Mouse (Mus musculus): ENCODE data around the gene Galp.
"Not testable (repeated sequence)": the region's sequence is repeated elsewhere in the genome, so short reads cannot be mapped to it uniquely, and the experiment has no call there.

Gene Galp

GRCm38 (mm10) chr7:6174365-6174987, 22.4 kb upstream of the Galp start:
- not testable (repeated sequence) for DNase-seq (ENCODE audit: low read depth, low spot score)

- DNase-seq (ENCODE audit: low read depth, low spot score), result no peak
Measured at GRCm38 (mm10) chr7:6179013-6179412, 17.9 kb upstream of the Galp start.

GRCm38 (mm10) chr7:6182882-6183281, 14.0 kb upstream of the Galp start:
- DNase-seq (ENCODE audit: low read depth, low spot score), result no peak

GRCm38 (mm10) chr7:6183802-6184201, 13.1 kb upstream of the Galp start:
- DNase-seq (ENCODE audit: low read depth, low spot score), result no peak

- DNase-seq (ENCODE audit: low read depth, low spot score), result no peak
Measured at GRCm38 (mm10) chr7:6184521-6184920, 12.4 kb upstream of the Galp start.

- DNase-seq (ENCODE audit: low read depth, low spot score), result no peak
Measured at GRCm38 (mm10) chr7:6185391-6185790, 11.5 kb upstream of the Galp start.

GRCm38 (mm10) chr7:6186176-6186575, 10.7 kb upstream of the Galp start:
- DNase-seq (ENCODE audit: low read depth, low spot score), result no peak

GRCm38 (mm10) chr7:6186756-6187155, 10.1 kb upstream of the Galp start:
- DNase-seq (ENCODE audit: low read depth, low spot score), result no peak

GRCm38 (mm10) chr7:6189542-6189941, 7.3 kb upstream of the Galp start:
- no peak for DNase-seq (ENCODE audit: low read depth, low spot score)

GRCm38 (mm10) chr7:6191376-6191775, 5.5 kb upstream of the Galp start:
- peak; percentile 64 for DNase-seq (ENCODE audit: low read depth, low spot score)

- peak; percentile 59 for DNase-seq (ENCODE audit: low read depth, low spot score)
Measured at GRCm38 (mm10) chr7:6194129-6194528, 2.8 kb upstream of the Galp start.

GRCm38 (mm10) chr7:6195777-6196176, 1.1 kb upstream of the Galp start:
- DNase-seq (ENCODE audit: low read depth, low spot score), result no peak

GRCm38 (mm10) chr7:6204200-6204599, 7.3 kb downstream of the Galp start:
- DNase-seq (ENCODE audit: low read depth, low spot score), result no peak

- DNase-seq (ENCODE audit: low read depth, low spot score), result no peak
Measured at GRCm38 (mm10) chr7:6213144-6213543, 16.3 kb downstream of the Galp start.

- not testable (repeated sequence) for DNase-seq (ENCODE audit: low read depth, low spot score)
Measured at GRCm38 (mm10) chr7:6214691-6215090, 17.8 kb downstream of the Galp start.

- no peak for DNase-seq (ENCODE audit: low read depth, low spot score)
Measured at GRCm38 (mm10) chr7:6220147-6220546, 23.3 kb downstream of the Galp start.

- no peak for DNase-seq (ENCODE audit: low read depth, low spot score)
Measured at GRCm38 (mm10) chr7:6221978-6222377, 25.1 kb downstream of the Galp start, which contains the start of gene Zscan5b. Zscan5b (plus strand) TSS chr7:6222278.

- DNase-seq (ENCODE audit: low read depth, low spot score), result peak; percentile 30
Measured at GRCm38 (mm10) chr7:6228491-6228890, 31.6 kb downstream of the Galp start.

- no peak for DNase-seq (ENCODE audit: low read depth, low spot score)
Measured at GRCm38 (mm10) chr7:6239787-6240186, 42.9 kb downstream of the Galp start.

- DNase-seq (ENCODE audit: low read depth, low spot score), result peak; percentile 26
Measured at GRCm38 (mm10) chr7:6240841-6241425, 44.0 kb downstream of the Galp start.

GRCm38 (mm10) chr7:6244361-6245292, 47.7 kb downstream of the Galp start:
- no peak for DNase-seq (ENCODE audit: low read depth, low spot score)

- no peak for DNase-seq (ENCODE audit: low read depth, low spot score)
Measured at GRCm38 (mm10) chr7:6252410-6252809, 55.5 kb downstream of the Galp start, which contains the start of gene Epp13. Epp13 (plus strand) TSS chr7:6252710.

Measured in retina, adult 2 months (tissue).